Mouse (Mus musculus): ENCODE measurements at regions not wholly inside any gene's neighbourhood (a gene's known extent, or its start where the extent isn't known, plus 50 kb on each side); places are given as distances from the start of the nearest gene placed in this dataset.
A peak's percentile ranks its signal among the peaks of the same experiment; 100 is the strongest.

DNA sequence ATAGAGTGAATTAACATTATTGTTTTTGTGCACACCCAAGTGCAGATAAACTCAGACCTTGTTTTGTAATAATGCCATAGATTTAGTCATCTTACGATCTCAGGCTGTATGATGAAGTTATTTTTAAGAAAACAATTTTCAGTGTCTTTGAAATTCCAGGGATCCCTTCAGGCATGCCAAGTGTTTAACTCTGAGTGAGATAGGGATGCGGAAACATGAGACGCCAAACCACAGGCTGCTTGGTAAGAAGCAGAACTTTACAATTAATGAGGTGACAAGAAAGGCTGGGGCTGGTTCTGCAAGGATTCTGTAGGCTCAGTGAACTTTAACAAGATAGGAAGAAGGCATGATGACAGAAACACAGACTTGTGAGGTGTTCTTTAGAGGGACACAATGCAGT, 292.3 kb upstream of the Alcam start:
- H3K27ac ChIP-seq (ENCODE audit: low read depth, low read length) = no peak overlapping the region
- 51% methylated on average over 3 of the region's 3 CpGs for WGBS
- ATAC-seq = no peak

DNA sequence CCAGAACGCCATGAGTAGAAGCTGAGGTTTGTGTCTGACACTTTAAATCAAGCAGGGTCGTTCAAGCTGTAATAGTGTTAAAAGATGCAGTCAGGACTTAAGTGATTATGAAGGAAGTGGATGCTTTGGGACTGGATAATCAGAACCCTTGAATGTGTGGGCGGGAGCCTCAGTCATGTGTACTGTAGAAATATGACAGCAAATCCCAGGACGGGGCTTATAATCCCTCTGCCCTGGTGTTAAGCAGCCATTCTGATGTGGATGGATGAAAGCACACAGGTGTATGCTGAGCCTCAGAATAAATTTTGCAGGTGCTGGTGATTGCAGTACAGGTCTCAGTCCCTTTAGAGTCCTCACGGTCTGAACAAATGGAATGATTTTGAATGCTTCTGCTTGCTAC, 290.8 kb upstream of the Alcam start:
- no peak for ATAC-seq

More for the DNA sequence above, 292.3 kb upstream of the Alcam start:
- no peak for DNase-seq (ENCODE audit: low spot score)
- no peak overlapping the region for H3K4me3 ChIP-seq (ENCODE audit: low read depth, low read length)
- H3K4me2 ChIP-seq (ENCODE audit: low read length) = no peak overlapping the region
- no peak overlapping the region for H3K9ac ChIP-seq (ENCODE audit: low read length)
- H3K4me1 ChIP-seq (ENCODE audit: control insufficient read depth, insufficient read depth, low read length) = no peaks in the 10 kb centered on the region
- no peaks in the 10 kb centered on the region for H3K27me3 ChIP-seq (replicated peaks; ENCODE audit: control insufficient read depth, insufficient read depth, low read length)
- H3K9me3 ChIP-seq (replicated peaks; ENCODE audit: control insufficient read depth, low read length) = no peaks in the 10 kb centered on the region
- H3K36me3 ChIP-seq (ENCODE audit: control insufficient read depth, insufficient read depth, low read length) = no peaks in the 10 kb centered on the region

DNA sequence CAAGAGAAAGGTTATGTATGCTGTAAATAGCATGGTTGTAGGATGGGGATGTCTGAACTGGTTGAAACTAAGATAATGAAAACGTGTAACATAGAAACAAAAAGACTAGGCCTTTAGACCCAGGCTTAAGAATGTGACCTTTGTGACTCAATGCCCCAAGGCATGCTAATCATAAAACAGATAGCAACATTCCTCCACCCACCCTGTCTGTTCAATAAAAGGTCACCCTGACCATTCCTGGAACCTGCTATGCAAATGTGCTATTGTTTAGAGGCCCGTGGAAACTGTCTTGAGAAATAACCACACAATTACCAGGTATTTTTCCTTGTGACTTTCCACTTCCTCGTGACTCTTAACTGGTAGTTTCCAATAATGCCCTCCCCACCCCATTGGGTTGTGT, 288.3 kb upstream of the Alcam start:
- Histone ChIP-seq H3K9ac (ENCODE audit: low read length) (no peak overlapping the region), H3K4me2 (ENCODE audit: low read length) (no peak overlapping the region), H3K4me1 (ENCODE audit: control insufficient read depth, insufficient read depth, low read length) (no peaks in the 10 kb centered on the region), H3K36me3 (ENCODE audit: control insufficient read depth, insufficient read depth, low read length) (no peaks in the 10 kb centered on the region), H3K27me3 (replicated peaks; ENCODE audit: control insufficient read depth, insufficient read depth, low read length) (no peaks in the 10 kb centered on the region), H3K9me3 (replicated peaks; ENCODE audit: control insufficient read depth, low read length) (no peaks in the 10 kb centered on the region), H3K27ac (ENCODE audit: low read depth, low read length) (no peak overlapping the region), H3K4me3 (ENCODE audit: low read depth, low read length) (no peak overlapping the region)
- ATAC-seq = no peak
- DNase-seq (ENCODE audit: low spot score) = no peak
- 82% methylated on average over 3 of the region's 3 CpGs for WGBS

More for the DNA sequence above, 290.8 kb upstream of the Alcam start:
- DNase-seq (ENCODE audit: low spot score) = peak; percentile 5
- H3K9me3 ChIP-seq (replicated peaks; ENCODE audit: control insufficient read depth, low read length) = no peaks in the 10 kb centered on the region
- no peak overlapping the region for H3K4me3 ChIP-seq (ENCODE audit: low read depth, low read length)
- H3K27me3 ChIP-seq (replicated peaks; ENCODE audit: control insufficient read depth, insufficient read depth, low read length) = no peaks in the 10 kb centered on the region
- no peaks in the 10 kb centered on the region for H3K36me3 ChIP-seq (ENCODE audit: control insufficient read depth, insufficient read depth, low read length)
- no peaks in the 10 kb centered on the region for H3K4me1 ChIP-seq (ENCODE audit: control insufficient read depth, insufficient read depth, low read length)
- no peak overlapping the region for H3K27ac ChIP-seq (ENCODE audit: low read depth, low read length)
- no peak overlapping the region for H3K9ac ChIP-seq (ENCODE audit: low read length)
- H3K4me2 ChIP-seq (ENCODE audit: low read length) = no peak overlapping the region
- 81% methylated on average over 5 of the region's 5 CpGs for WGBS

DNA sequence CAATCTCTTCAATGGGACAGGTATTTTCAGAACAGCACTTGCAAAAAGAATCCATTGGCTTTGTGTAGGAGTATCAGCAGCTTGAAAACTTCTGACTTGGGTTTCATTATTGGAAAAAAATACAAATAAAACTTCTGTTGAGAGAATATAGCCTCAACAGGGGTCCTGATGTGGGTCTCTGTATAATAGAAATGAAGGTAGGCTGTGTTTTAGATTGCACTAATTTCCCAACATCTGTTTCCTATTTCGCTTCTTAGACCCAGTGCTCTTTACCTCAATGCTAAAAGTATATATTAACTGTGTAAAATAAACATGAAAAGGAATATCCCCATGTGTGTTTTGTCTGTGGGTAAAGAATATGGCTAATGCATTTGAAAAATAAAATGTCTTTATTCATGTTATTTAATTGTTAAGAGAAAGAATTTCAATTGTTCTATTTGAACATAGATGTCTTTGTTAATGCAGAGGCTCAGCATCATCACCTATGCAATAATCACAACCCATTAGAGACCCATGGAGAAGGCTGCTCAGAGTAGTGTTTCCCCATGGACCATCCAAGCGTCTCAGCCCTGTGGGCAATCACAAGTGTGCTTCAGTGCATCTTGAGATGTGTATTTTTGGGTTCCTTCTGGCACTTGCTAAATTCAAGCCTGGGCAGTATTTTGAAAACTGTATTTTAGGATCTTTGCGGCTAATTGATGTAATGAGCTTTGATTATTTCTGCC, 272.4 kb upstream of the Alcam start:
- 88% methylated on average over 3 of the region's 3 CpGs for WGBS

DNA sequence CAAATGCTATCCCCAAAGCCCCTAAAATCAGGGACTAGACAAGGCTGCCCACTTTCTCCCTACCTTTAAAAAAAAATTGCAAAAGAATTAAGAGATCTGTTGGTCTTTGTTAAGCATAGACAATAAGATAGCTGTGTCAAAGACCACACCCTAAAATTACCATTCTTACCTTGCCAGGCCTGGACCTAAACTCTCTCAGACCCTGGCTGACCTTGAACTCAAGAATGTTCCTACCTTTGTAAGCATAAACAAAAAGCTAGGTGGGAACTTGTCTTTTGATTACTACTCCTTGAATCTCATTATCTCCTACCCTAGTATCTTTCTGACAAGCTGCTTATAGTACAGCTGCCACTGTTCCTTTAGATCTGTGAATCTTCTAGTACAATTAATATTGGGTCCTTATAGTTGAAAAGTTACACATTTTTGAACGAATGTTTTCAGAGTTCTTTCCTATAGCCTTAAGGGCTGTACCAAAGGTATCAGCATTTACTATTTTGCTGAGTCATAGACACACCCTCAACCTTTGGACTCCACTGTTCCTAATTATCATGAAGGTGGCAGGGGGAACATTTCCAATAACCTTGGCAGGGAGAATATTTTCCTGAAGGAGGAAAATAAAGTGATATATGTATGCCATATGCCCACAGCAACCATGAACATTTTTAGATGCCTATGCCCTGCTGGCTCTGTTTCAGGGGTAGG, 264.5 kb upstream of the Alcam start:
- Histone ChIP-seq H3K4me2 (ENCODE audit: low read length) (no peak overlapping the region), H3K27ac (ENCODE audit: low read depth, low read length) (no peak overlapping the region), H3K4me1 (ENCODE audit: control insufficient read depth, insufficient read depth, low read length) (no peaks in the 10 kb centered on the region), H3K4me3 (ENCODE audit: low read depth, low read length) (no peak overlapping the region), H3K36me3 (ENCODE audit: control insufficient read depth, insufficient read depth, low read length) (no peaks in the 10 kb centered on the region), H3K9me3 (replicated peaks; ENCODE audit: control insufficient read depth, low read length) (no peaks in the 10 kb centered on the region), H3K27me3 (replicated peaks; ENCODE audit: control insufficient read depth, insufficient read depth, low read length) (no peaks in the 10 kb centered on the region), H3K9ac (ENCODE audit: low read length) (no peak overlapping the region)
- ATAC-seq (no peak), DNase-seq (ENCODE audit: low spot score) (no peak)
- WGBS = 90% methylated on average over 1 of the region's 1 CpGs

More for the DNA sequence above, 272.4 kb upstream of the Alcam start:
- H3K36me3 ChIP-seq (ENCODE audit: control insufficient read depth, insufficient read depth, low read length) = no peaks in the 10 kb centered on the region
- ATAC-seq = no peak
- no peaks in the 10 kb centered on the region for H3K9me3 ChIP-seq (replicated peaks; ENCODE audit: control insufficient read depth, low read length)
- H3K9ac ChIP-seq (ENCODE audit: low read length) = no peak overlapping the region
- no peak overlapping the region for H3K27ac ChIP-seq (ENCODE audit: low read depth, low read length)
- no peak overlapping the region for H3K4me3 ChIP-seq (ENCODE audit: low read depth, low read length)
- H3K27me3 ChIP-seq (replicated peaks; ENCODE audit: control insufficient read depth, insufficient read depth, low read length) = no peaks in the 10 kb centered on the region
- no peak for DNase-seq (ENCODE audit: low spot score)
- no peaks in the 10 kb centered on the region for H3K4me1 ChIP-seq (ENCODE audit: control insufficient read depth, insufficient read depth, low read length)
- no peak overlapping the region for H3K4me2 ChIP-seq (ENCODE audit: low read length)

DNA sequence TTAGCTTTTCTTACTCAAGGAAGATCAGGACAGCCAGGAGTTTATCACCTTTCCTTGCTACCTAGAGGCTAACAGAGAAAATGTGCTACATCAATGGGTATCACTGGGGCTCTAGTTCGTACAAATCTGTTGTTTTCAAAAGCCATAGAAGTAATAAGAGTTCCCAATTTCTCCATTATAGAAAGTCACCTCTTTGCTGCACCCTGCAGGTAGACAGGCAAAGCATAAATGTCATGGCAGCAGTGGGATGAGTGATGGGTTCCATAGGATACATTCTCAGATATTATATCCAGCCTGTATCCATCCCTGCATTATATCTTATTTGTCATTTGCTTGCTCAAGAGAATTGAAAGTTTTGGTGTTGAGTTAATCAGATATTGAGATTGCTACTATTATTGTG, 236.4 kb upstream of the Alcam start:
- Histone ChIP-seq H3K4me2 (ENCODE audit: low read length) (no peak overlapping the region), H3K9ac (ENCODE audit: low read length) (no peak overlapping the region), H3K27ac (ENCODE audit: low read depth, low read length) (no peak overlapping the region), H3K4me1 (ENCODE audit: control insufficient read depth, insufficient read depth, low read length) (no peaks in the 10 kb centered on the region), H3K4me3 (ENCODE audit: low read depth, low read length) (no peak overlapping the region), H3K27me3 (replicated peaks; ENCODE audit: control insufficient read depth, insufficient read depth, low read length) (no peaks in the 10 kb centered on the region), H3K36me3 (ENCODE audit: control insufficient read depth, insufficient read depth, low read length) (no peaks in the 10 kb centered on the region), H3K9me3 (replicated peaks; ENCODE audit: control insufficient read depth, low read length) (no peaks in the 10 kb centered on the region)
- DNase-seq (ENCODE audit: low spot score) = no peak
- 69% methylated on average over 1 of the region's 1 CpGs for WGBS
- ATAC-seq = no peak

DNA sequence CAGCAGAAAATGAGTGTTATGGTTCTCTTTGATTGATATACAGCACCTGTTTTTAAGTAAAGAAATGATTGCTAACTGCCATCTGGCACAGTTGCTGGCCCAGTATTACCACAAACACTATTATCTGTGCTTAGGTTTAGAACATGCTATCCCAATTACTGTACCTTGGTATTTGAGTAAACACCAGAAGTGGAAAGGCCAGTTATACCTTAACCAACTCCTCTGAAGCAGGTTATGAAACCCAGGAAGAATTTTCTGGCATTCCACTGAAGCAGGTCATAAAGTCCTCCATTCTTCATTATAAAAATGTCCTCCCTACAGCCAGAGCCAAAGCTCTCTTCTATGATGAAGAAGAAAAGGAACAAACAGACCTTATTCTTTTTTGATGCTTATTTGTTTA, 201.0 kb upstream of the Alcam start:
- no peak overlapping the region for H3K4me2 ChIP-seq (ENCODE audit: low read length)
- H3K9ac ChIP-seq (ENCODE audit: low read length) = no peak overlapping the region
- no peaks in the 10 kb centered on the region for H3K4me1 ChIP-seq (ENCODE audit: control insufficient read depth, insufficient read depth, low read length)
- no peaks in the 10 kb centered on the region for H3K27me3 ChIP-seq (replicated peaks; ENCODE audit: control insufficient read depth, insufficient read depth, low read length)
- ATAC-seq (no peak), DNase-seq (ENCODE audit: low spot score) (no peak)
- H3K36me3 ChIP-seq (ENCODE audit: control insufficient read depth, insufficient read depth, low read length) = no peaks in the 10 kb centered on the region
- no peaks in the 10 kb centered on the region for H3K9me3 ChIP-seq (replicated peaks; ENCODE audit: control insufficient read depth, low read length)
- H3K4me3 ChIP-seq (ENCODE audit: low read depth, low read length) = no peak overlapping the region
- no peak overlapping the region for H3K27ac ChIP-seq (ENCODE audit: low read depth, low read length)
